Mouse (Mus musculus) G1E (cell line): ENCODE results near the gene S1pr4.
A peak's percentile ranks its signal among the peaks of the same experiment; 100 is the strongest.

Source experiments
- CTCF ChIP-seq: IDR thresholded peaks from 2 replicates; pipeline ENCODE4 v1.5.1; 2012; ENCODE audit warnings: low read depth, low read length, inconsistent platforms, mixed read lengths
- GATA1 ChIP-seq: IDR thresholded peaks from 2 replicates; pipeline ENCODE4 v1.6.1; 2012; ENCODE audit warnings: borderline replicate concordance, low read length, inconsistent platforms, mixed read lengths
- GATA2 ChIP-seq: IDR thresholded peaks from 2 replicates; pipeline ENCODE4 v1.6.1; 2012; ENCODE audit warnings: low read depth, low read length, inconsistent platforms, borderline replicate concordance
- POLR2AphosphoS5 ChIP-seq: IDR thresholded peaks from 2 replicates; pipeline ENCODE4 v1.6.1; 2012; ENCODE audit warnings: low read depth, low read length, inconsistent platforms; ENCODE audit not compliant: insufficient replicate concordance
- TAL1 ChIP-seq: conservative IDR thresholded peaks from 2 replicates; pipeline ENCODE4 v1.6.1; 2012; ENCODE audit warnings: low read depth, low read length, inconsistent platforms, mixed read lengths

- no peak for TF ChIP-seq POLR2AphosphoS5
- TF ChIP-seq CTCF, result peak; percentile 43
- no peak for TF ChIP-seq GATA1
- no peak for TF ChIP-seq TAL1
- no peak for TF ChIP-seq GATA2
Observed at GRCm38 (mm10) chr10:81482533-81482889, 17.4 kb downstream of the S1pr4 start, which contains the start of gene Celf5.
